Mouse (Mus musculus) stomach, postnatal 0 days (tissue): ENCODE measurements around the gene Pten.

ENCODE experiments used
- CTCF ChIP-seq: IDR thresholded peaks from 2 replicates; pipeline ENCODE4 v1.5.1; 2016; ENCODE audit warnings: antibody characterized with exemption, low read depth, mild to moderate bottlenecking, moderate library complexity
- EP300 ChIP-seq: optimal IDR thresholded peaks from 2 replicates; pipeline ENCODE3; 2016; ENCODE audit warnings: antibody characterized with exemption

DNA sequence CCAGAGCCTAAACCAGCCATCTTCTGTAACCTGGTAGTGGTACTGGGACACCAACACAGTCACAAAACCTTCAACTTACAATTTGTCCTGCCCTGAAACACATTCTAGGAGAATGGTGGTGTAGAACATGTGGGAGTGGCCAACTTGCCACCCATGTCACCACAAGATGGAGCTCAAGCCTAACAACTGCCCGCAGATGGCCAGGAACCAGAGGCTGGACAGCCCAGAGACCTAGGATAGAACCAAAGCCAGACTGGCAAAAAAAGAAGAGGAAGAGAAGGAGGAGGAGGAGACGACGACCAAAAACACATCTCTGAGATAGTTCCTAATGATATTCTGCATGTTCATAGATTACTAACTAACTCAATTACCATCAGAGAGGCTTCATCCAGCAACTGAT lies 42.1 kb upstream of the Pten start:
- TF ChIP-seq EP300 (no peak), CTCF (peak; percentile 97)
